Mouse (Mus musculus) ES-E14 (cell line): ENCODE data around the gene Anapc2.

Source experiments
- CHD2 ChIP-seq: IDR thresholded peaks from 2 replicates; pipeline ENCODE4 v1.6.1; 2014; ENCODE audit warnings: mild to moderate bottlenecking, low read depth, low read length, inconsistent platforms
- HCFC1 ChIP-seq: IDR thresholded peaks from 2 replicates; pipeline ENCODE4 v1.6.1; 2012; ENCODE audit warnings: low read length, inconsistent platforms, borderline replicate concordance; ENCODE audit not compliant: insufficient read depth
- MAFK ChIP-seq: IDR thresholded peaks from 2 replicates; pipeline ENCODE4 v1.6.1; 2014; ENCODE audit warnings: mild to moderate bottlenecking, low read depth, low read length, inconsistent platforms; ENCODE audit not compliant: insufficient read depth
- ZC3H11A ChIP-seq: IDR thresholded peaks from 2 replicates; pipeline ENCODE4 v1.6.1; 2012; ENCODE audit warnings: low read depth, mild to moderate bottlenecking, inconsistent platforms, low read length, borderline replicate concordance
- ZNF384 ChIP-seq: IDR thresholded peaks from 2 replicates; pipeline ENCODE4 v1.6.1; 2012; ENCODE audit warnings: low read depth, low read length, inconsistent platforms

DNA sequence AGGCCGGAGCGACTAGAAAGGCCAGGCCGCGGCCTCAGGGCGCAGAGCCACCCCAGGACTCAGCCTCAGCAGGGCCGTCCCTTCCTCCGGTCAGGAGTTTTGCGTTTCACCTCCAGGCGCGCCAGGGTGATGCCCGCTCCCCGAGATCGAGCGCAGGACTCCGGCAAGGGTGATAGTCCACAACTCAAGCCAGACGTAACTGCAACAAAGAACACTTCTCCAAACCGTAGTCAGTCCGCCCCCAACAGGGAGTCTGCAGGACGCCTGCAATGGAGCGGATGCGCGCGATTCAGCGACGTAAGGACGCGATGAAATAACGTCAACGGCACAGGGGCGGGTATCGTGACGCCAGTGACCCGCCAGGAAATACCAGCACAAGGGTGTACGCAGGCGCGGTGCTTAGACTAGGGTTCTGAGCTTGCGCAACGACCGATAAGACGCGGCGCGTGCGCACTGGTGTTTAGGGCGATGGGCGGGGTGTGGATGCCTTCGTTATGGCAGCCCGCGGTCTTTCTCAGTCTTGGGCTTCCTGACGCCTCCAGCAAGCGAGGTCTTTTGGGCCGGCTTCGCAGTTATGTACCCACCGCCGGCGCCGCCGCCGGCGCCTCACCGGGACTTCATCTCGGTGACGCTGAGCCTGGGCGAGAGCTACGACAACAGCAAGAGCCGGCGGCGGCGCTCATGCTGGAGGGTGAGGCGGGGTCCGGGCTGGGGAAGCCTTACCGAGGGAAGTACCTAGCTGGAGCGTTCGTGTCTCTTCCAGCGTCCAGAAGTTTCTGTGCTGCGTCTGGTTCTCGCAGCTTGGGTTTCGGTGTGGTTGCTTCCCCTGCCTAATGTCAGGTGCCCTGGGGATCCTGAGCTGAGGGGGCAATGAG lies 60.2 kb downstream of the Anapc2 start, which contains the start of gene Man1b1:
- TF ChIP-seq MAFK: no peak
- TF ChIP-seq ZNF384: no peak
- no peak for TF ChIP-seq CHD2
- peak; percentile 82; the same call in 1 of the 2 replicates for TF ChIP-seq HCFC1
- no peak for TF ChIP-seq ZC3H11A
